Mouse (Mus musculus) right cerebral cortex, adult 18-20 months (tissue): ENCODE data around the gene Dlg3.

Source experiments
- DNase-seq: peaks from one replicate; pipeline ENCODE4 v3.0.0; 2022; ENCODE audit warnings: mixed read lengths

The Dlg3 gene

GRCm38 (mm10) chrX:100767181-100767884, at the start of gene Dlg3:
Gene Dlg3 (plus strand): TSS chrX:100767722.
- peak; percentile 80 for DNase-seq

DNA sequence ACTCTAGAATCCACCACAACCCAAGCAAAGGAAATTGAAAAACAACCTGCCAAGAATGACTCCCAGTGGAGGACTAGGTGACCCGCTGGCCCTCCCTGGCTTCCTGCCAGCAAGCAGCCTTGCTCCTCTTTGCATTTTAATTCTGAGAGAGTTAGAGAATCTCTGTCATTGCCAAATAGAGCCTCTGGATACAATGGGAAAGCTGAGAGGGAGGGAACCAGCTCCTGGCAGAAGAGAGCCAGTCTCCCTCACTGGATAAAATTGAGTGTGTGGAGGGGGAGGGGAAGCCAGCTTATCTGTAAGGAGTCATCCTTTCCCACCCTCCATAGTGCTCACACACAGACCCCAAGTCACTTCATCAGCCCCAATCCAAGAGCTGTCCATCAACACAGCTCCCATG, 38.6 kb upstream of the Dlg3 start:
- peak; percentile 1 for DNase-seq

GRCm38 (mm10) chrX:100729665-100730188, 37.8 kb upstream of the Dlg3 start, which contains the start of gene Gdpd2:
Gene Gdpd2 (plus strand): TSS chrX:100729873.
- DNase-seq: peak; percentile 26

GRCm38 (mm10) chrX:100730266-100730665, 37.3 kb upstream of the Dlg3 start:
- no peak for DNase-seq

DNA sequence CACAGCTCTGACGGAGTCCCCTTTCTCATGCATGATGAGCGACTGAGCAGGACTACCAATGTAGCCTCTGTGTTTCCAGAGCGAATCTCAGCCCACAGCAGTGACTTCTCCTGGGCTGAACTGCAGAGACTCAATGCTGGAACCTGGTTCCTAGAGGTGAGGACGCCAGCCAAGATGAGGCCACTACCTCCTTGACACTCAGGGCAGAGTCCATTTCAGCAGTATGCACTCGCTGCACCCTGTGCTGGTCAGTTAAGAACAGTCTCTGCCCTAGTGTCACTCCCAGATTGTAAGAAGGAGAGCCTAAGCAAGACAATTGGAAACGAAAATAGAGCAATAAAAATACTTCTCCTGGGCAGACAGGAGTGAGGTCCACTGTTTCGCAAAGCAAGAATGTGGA, 33.2 kb upstream of the Dlg3 start:
- DNase-seq: no peak

DNA sequence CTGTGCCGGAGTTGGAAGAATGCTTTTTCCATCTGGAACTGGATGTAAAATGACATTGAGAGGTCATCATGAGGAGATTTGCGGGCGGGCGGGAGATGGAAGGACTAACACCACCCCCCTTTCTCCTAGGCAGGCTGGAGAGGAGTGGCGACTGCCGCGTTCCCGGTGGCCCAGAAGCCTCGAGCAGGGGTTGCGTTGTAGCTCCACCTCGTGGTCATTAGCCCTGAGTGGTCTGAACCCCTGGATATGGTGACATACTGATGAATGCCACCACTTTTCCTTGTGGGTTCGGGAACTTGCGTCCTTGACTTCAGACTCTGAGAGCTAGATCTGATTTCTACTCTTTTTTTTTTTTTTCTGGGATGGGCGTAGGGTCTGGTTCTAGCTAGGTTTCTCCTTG, 28.6 kb upstream of the Dlg3 start:
- DNase-seq: peak; percentile 52

GRCm38 (mm10) chrX:100739443-100739842, 28.1 kb upstream of the Dlg3 start:
- DNase-seq: peak; percentile 12

DNA sequence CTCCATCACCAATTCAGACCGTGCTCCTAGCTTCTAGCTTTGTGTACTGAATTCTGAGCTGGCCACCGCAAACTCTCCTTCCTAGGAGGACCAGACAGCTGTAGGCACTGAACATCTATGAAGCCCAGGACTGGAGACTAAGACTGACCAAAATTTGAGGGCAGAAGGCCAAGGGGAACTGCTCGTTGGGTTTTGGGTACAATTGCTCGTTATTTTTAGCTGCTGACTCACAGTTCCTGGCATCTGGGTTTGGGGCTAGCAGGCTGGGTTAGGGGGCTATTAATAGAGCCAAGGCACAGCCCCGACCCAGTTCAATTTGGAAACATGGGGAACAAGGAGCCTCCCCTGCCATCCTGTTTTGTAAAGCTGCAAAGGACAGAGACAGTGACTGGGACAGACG, 26.7 kb upstream of the Dlg3 start:
- DNase-seq: peak; percentile 20

DNA sequence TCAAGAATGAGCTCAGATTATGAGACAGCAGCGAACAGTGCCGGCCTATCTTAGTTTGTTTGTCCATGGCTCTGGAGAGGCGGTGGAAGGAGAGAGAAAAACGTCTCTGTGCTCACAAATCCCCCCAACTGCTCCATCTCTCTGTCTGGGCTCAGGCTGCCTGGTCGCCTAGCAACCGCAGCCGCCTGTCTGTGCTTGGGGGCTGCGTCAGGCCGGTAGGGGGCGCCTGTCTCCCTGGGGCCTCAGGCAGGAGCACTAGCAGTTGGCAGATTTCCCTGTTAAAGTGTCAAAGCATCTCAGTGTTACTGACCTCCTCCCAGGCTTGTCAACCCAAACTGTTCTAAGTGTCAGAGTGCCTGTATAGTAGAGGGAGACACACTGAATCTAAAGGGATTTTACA, 25.6 kb upstream of the Dlg3 start:
- peak; percentile 85 for DNase-seq

DNA sequence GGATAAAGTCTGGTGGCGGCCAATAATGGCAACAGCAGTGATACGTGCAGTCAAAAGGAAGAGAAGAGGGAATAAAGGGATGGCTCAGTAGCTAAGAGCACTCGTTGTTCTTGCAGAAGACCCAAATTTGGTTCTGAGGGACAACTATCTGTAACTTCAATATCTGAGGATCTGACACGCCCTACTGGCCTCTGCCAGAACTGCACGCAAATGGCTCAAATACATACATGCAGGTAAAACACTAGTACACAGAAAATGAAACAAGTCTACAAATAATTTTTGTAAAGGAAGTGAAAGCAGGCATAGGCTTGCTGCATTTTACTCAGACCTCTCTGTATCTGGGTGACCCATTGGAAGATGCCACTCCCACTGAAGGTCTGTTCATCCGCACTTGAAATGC, 1.7 kb upstream of the Dlg3 start:
- DNase-seq: no peak

GRCm38 (mm10) chrX:100767885-100768626, 534 bp downstream of the Dlg3 start:
- DNase-seq: no peak

- DNase-seq: no peak
These were observed 1.8 kb downstream of the Dlg3 start for GRCm38 (mm10) chrX:100769281-100769680.

DNA sequence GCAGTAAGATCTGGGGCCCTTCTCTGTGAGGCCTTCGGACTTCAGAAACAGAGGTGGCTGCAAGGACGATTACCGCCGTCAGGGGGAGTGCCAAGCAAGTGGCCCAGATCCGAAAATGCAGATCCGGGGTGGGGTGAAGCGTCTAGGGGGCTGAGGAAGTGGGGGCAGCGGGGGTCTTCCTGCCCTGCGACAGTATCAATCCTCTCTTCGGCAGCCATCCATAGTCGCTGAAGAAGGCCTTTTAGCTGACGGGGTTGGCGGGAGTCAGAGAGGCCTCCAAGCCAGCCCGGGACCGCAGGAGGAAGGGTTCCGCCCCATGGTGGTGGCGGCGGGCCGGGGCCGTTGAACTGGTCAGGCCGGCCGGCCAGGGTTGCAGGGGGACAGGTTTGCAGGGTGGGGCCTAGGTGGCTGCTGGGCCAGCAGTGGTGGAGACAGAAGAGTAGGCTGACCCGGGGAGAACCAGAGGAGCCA, 6.9 kb downstream of the Dlg3 start:
- no peak for DNase-seq

DNA sequence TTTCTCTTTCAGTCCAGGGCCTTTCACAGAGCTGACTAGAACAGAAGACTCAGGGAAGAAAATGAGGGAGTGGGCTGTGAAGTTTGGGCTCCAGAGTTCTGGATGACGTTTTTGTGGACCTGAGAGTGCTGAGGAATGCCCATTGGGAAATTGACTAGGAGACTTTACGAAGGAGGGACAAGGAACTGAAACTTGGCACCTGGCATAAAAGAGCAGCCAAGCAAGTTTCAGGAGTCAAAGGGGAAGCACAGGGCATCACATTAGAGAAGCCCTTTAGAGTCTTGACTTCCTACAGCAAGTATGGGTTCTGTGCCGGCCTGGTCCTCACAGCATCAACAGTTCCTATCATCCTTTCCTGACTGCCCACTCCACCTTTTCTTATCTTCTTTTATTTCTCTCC, 7.9 kb downstream of the Dlg3 start:
- no peak for DNase-seq

DNA sequence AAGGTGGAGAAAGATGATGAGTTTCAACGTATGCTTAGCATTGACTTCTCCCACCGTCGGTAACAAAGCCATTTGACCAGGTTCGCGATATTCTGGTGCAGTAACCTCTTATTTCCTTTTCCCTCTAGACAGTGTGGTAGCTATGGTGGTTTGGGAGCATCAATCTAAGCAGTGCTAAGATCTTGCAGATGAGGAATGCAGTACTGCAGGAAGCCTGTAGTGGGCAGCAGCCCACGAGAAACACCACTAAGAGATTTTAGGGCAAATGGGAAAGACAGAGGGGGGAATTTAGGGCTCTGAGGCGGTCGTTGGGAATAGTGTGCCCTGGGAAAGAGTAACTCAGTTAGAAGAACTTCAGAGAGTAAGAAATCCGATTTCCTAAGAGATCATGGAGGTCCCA, 9.0 kb downstream of the Dlg3 start:
- DNase-seq: peak; percentile 56

- DNase-seq: peak; percentile 32
These were observed 9.6 kb downstream of the Dlg3 start for GRCm38 (mm10) chrX:100776985-100777654.

DNA sequence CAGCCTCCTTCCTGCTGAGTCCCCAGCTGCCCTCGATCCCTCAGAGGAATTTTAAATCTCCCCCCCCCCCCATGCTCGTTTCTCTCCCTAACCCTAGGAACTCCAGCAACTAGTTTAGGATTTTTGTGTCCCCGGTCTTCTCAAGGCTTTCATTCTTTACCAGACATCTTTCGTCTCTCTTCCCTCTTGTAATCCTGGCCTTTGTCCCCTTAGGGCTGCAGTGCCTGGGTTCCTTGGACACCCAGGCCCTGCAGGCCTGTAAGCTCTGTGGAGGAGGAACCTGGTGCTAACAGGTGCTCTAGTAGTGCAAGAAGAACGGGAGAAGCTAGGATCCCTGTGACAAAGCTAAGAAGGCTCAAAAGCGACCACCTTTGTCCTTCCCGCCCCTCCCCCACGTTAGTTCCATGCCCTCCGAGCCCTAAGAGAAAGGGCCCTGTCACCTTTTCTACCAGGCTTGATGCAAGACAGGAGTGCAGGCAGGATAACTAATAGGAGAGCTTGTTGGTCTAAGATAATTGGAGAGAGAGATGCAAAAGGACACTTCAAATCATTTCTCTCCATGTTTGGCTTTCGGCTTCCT, 10.2 kb downstream of the Dlg3 start:
- no peak for DNase-seq

GRCm38 (mm10) chrX:100778397-100778796, 10.9 kb downstream of the Dlg3 start:
- no peak for DNase-seq

GRCm38 (mm10) chrX:100789322-100789721, 21.8 kb downstream of the Dlg3 start:
- DNase-seq: no peak

DNA sequence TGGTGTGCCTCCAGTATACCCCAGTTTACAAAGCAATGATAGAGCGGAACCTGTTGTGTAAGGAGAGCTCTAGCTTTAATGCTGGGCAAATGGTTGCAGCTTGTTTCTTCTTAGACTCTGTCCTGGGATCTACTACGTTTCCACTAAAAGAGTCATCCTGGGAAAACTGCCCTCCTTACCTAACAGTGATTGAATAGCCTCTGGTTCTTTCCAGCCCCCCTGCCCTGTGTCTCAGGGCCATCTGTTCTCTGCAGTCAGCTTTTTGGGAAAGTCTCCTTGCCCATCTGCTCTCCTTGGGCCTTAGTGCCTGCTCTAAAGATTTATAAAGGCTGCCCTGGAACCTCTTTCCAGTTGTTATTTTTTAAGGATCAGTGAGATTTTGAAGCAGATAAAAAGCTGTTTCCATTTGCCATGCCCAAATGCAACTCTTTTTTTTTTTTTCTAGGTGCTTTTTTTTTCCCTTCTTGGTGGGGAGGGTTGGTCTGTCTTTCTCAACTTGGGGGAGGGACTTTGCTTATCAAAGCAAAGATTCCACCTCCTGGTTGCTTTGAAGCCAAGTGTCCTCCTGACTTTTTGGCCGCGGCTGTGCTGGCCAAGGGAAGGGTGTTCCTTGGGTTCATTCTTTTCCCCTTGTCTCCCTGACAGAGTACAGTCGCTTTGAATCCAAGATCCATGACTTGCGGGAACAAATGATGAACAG, 28.7 kb downstream of the Dlg3 start:
- DNase-seq: no peak

DNA sequence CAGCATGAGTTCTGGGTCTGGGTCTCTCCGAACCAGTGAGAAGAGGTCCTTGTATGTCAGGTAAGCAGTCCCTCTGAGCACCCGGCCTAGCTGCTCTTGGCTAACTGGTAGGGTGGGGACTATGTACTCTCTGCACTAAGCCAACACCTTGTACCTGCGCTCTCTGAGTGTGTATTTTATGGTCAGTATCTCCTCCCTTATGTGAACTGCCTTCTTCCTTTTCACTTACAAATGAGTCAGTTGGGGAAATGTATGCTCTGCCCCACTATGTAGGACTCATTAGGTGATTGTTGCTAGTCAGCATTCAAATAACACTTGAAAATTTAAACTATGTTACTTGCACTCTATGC, 29.2 kb downstream of the Dlg3 start:
- DNase-seq: no peak

GRCm38 (mm10) chrX:100797370-100797769, 29.8 kb downstream of the Dlg3 start:
- DNase-seq: no peak
